Mouse (Mus musculus) hindbrain, embryonic 16.5 days (tissue): Measurements from ENCODE around the gene Ep400. TPM values are rescaled to one million over a fixed set of nuclear protein-coding genes. Genes with fewer than 3 reads are reported as not detected.

Experiments
- ATAC-seq: fragments of 200-750 bp; cut with Nextera tagmentation; 2 replicates; pipeline ENCODE4 v1.8.0; 2017; ENCODE audit warnings: moderate TSS enrichment, moderate library complexity
- H3K27ac ChIP-seq: fragments of 300-500 bp; sonication (generic); 2 replicates; pipeline ENCODE4 v1.5.1; 2014; ENCODE audit warnings: low read depth, mild to moderate bottlenecking, control low read depth, low read length, moderate library complexity
- H3K27me3 ChIP-seq: fragments of 300-500 bp; sonication (generic); replicated peaks from 2 replicates; pipeline ENCODE4 v1.6.1; 2014; ENCODE audit warnings: low read length; ENCODE audit not compliant: control insufficient read depth, insufficient read depth
- H3K36me3 ChIP-seq: fragments of 300-500 bp; sonication (generic); 2 replicates; pipeline ENCODE4 v1.6.1; 2014; ENCODE audit warnings: mild to moderate bottlenecking, low read length, moderate library complexity, mixed read lengths; ENCODE audit not compliant: control insufficient read depth, insufficient read depth
- H3K4me1 ChIP-seq: fragments of 300-500 bp; sonication (generic); 2 replicates; pipeline ENCODE4 v1.6.1; 2014; ENCODE audit warnings: low read depth, low read length; ENCODE audit not compliant: control insufficient read depth, insufficient read depth
- H3K4me2 ChIP-seq: fragments of 300-500 bp; sonication (generic); 2 replicates; pipeline ENCODE4 v1.6.1; 2014; ENCODE audit warnings: mild to moderate bottlenecking, low read length, control low read depth, moderate library complexity
- H3K4me3 ChIP-seq: fragments of 300-500 bp; sonication (generic); 2 replicates; pipeline ENCODE4 v1.5.1; 2014; ENCODE audit warnings: mild to moderate bottlenecking, low read length, control low read depth, moderate library complexity
- H3K9ac ChIP-seq: fragments of 300-500 bp; sonication (generic); 2 replicates; pipeline ENCODE4 v1.6.1; 2014; ENCODE audit warnings: low read depth, mild to moderate bottlenecking, control low read depth, low read length, moderate library complexity
- H3K9me3 ChIP-seq: fragments of 300-500 bp; sonication (generic); 2 replicates; pipeline ENCODE4 v1.6.1; 2014; ENCODE audit warnings: mild to moderate bottlenecking, low read length, moderate library complexity; ENCODE audit not compliant: control insufficient read depth
- WGBS: fragments of 180-500 bp; shearing (Covaris S2); extraction: QIAGEN DNeasy Blood & Tissue Kit; methylation state at CpG from one replicate; pipeline ENCODE4 v1.1.7; 2014; 5-methylcytosine and 5-hydroxymethylcytosine counted together
- microRNA-seq: library from miRNA; unstranded; fragments of <30 nt; microRNA quantifications from one replicate; pipeline ENCODE4, GENCODE M21; 2017
- polyA plus RNA-seq: library from polyadenylated mRNA; unstranded; fragments of >200 nt; fragmentation: Nextera tagmentation; extraction: Ambion mirVana; gene quantifications from 2 replicates; pipeline ENCODE4 v1.2.1, GENCODE M21; 2015

The Ep400 gene
- polyA plus RNA-seq, 1 experiment from 2014 or later, result 40.0 TPM

GRCm38 (mm10) chr5:110628156-110628555 is 142.4 kb downstream of the Ep400 start:
- Histone ChIP-seq H3K9me3 (no peaks in the 10 kb centered on the region), H3K27ac (no peak overlapping the region), H3K4me2 (peak overlapping the region; percentile 30; the same call in 1 of the 2 replicates), H3K36me3 (no peaks in the 10 kb centered on the region), H3K27me3 (no peaks in the 10 kb centered on the region), H3K4me3 (no peak overlapping the region), H3K9ac (no peak overlapping the region), H3K4me1 (peaks cover 5% of the 10 kb centered on the region; the same call in 1 of the 2 replicates)
- ATAC-seq, result peak; percentile 37; the same call in 1 of the 2 replicates
- 16% methylated on average over 19 of the region's 19 CpGs for WGBS

DNA sequence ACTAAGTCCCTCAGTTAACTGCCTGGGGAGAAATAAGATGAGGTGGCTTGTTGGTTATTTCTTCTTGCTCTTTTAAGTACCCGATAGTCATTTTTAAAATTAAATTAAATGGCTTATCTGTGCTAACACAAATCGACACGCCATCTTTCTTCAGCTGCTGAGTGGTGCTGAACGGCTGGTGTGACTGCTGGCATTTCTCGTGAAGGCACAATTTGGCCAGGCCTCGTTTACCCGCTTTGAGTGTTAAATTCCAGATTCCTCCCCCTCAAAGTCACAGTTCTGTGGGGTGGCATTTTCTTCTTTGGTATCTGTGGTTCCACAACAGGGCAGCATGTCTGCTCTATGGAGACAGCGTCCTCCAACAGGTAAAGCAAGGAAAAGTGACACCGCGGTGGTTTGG is 143.2 kb downstream of the Ep400 start:
- peaks cover 5% of the 10 kb centered on the region; the same call in 1 of the 2 replicates for H3K4me1 ChIP-seq
- H3K27ac ChIP-seq, result no peak overlapping the region
- no peak for ATAC-seq
- H3K36me3 ChIP-seq, result no peaks in the 10 kb centered on the region
- H3K4me3 ChIP-seq, result no peak overlapping the region
- no peaks in the 10 kb centered on the region for H3K27me3 ChIP-seq
- no peak overlapping the region for H3K9ac ChIP-seq
- H3K4me2 ChIP-seq, result no peak overlapping the region
- WGBS, result 69% methylated on average over 10 of the region's 10 CpGs
- no peaks in the 10 kb centered on the region for H3K9me3 ChIP-seq

- H3K27ac ChIP-seq, result no peak overlapping the region
- H3K4me2 ChIP-seq, result no peak overlapping the region
- H3K4me1 ChIP-seq, result peaks cover 5% of the 10 kb centered on the region; the same call in 1 of the 2 replicates
- ATAC-seq, result no peak
- H3K9ac ChIP-seq, result no peak overlapping the region
- no peaks in the 10 kb centered on the region for H3K36me3 ChIP-seq
- H3K27me3 ChIP-seq, result no peaks in the 10 kb centered on the region
- H3K9me3 ChIP-seq, result no peaks in the 10 kb centered on the region
- 76% methylated on average over 2 of the region's 2 CpGs for WGBS
- no peak overlapping the region for H3K4me3 ChIP-seq
Observed at GRCm38 (mm10) chr5:110624319-110624718, 146.2 kb downstream of the Ep400 start.

- no peak overlapping the region for H3K4me2 ChIP-seq
- no peak for ATAC-seq
- H3K4me1 ChIP-seq, result no peaks in the 10 kb centered on the region
- no peaks in the 10 kb centered on the region for H3K27me3 ChIP-seq
- no peaks in the 10 kb centered on the region for H3K9me3 ChIP-seq
- no peak overlapping the region for H3K4me3 ChIP-seq
- WGBS, result 88% methylated on average over 6 of the region's 6 CpGs
- H3K27ac ChIP-seq, result no peak overlapping the region
- no peak overlapping the region for H3K9ac ChIP-seq
- H3K36me3 ChIP-seq, result 0 out of 2 replicates have a peak, but pooled peaks cover 3% of the 10 kb centered on the region
Observed at GRCm38 (mm10) chr5:110619226-110619625, 151.3 kb downstream of the Ep400 start.

Small RNAs within 50 kb of the gene (microRNA-seq; reads per million reads assigned to microRNA genes)
- gene Mir7026, result 3.3 reads per million, percentile 9 among the genes with 10 or more reads in this experiment

Other genes with a start within 250 kb of the Ep400 start
- gene Galnt9, start 226.4 kb downstream of the Ep400 start, polyA plus RNA-seq, result 24.9 and 26.0 TPM in 2 replicates
- gene Noc4l, start 117.3 kb downstream of the Ep400 start, polyA plus RNA-seq, result 48.5 and 49.2 TPM in 2 replicates
- 13.2 and 16.4 TPM in 2 replicates for gene Ddx51, start 117.3 kb downstream of the Ep400 start, polyA plus RNA-seq
- gene Pus1, start 9.9 kb upstream of the Ep400 start, polyA plus RNA-seq, result 19.8 and 23.2 TPM in 2 replicates
- 20.7 and 23.8 TPM in 2 replicates for gene Ulk1, start 39.4 kb upstream of the Ep400 start, polyA plus RNA-seq
- 10.0 and 10.3 TPM in 2 replicates for gene Hscb, start 69.1 kb upstream of the Ep400 start, polyA plus RNA-seq
- gene Chek2, start 69.3 kb upstream of the Ep400 start, polyA plus RNA-seq, result 6.2 and 7.4 TPM in 2 replicates
- 14.5 and 16.8 TPM in 2 replicates for gene Ttc28, start 109.1 kb upstream of the Ep400 start, polyA plus RNA-seq